Mouse (Mus musculus) Patski (cell line): ENCODE results near the gene Rftn1. TPM values are rescaled to one million over a fixed set of nuclear protein-coding genes. Genes with fewer than 3 reads are reported as not detected.
"Not testable (repeated sequence)": the region's sequence is repeated elsewhere in the genome, so short reads cannot be mapped to it uniquely, and the experiment has no call there.

Experiments used
- ATAC-seq: fragments of 100-300 bp; one replicate; pipeline ENCODE4 v1.8.0; 2021
- CTCF ChIA-PET: fragments of 350-600 bp; sonication (Branson Sonifier 250); formaldehyde crosslinking; loops from one replicate; lab custom pipeline; 2022; ENCODE audit warnings: inconsistent platforms; lab: Charles Lee
- POLR2A ChIA-PET: fragments of 350-600 bp; sonication (Branson Sonifier 250); formaldehyde crosslinking; loops from one replicate; lab custom pipeline; 2022; ENCODE audit warnings: antibody characterized with exemption, inconsistent platforms; lab: Charles Lee
- DNase-seq: peaks from one replicate; pipeline ENCODE4 v3.0.0-alpha.2; 2011; ENCODE audit warnings: low read depth, low spot score
- H3K27me3 ChIP-seq: fragments of 371-371 bp; one replicate; pipeline ENCODE4 v1.5.1; 2021
- CTCF ChIP-seq: fragments of 100-300 bp; IDR thresholded peaks from one replicate; pipeline ENCODE4 v1.5.1; 2021
- in situ Hi-C: fragments of 300-500 bp; cut with MboI; formaldehyde crosslinking; loops from 3 replicates; pipeline ENCODE4 v1.11.1; 2018; ENCODE audit warnings: low pct_unique_long_range_greater_than_20kb, mixed read lengths
- polyA plus RNA-seq: library from polyadenylated mRNA; unstranded; gene quantifications from one replicate; pipeline ENCODE4 v1.2.3, GENCODE M21; 2021

Rftn1 gene
- polyA plus RNA-seq, 1 experiment from 2014 or later, result 0.05 TPM

GRCm38 (mm10) chr17:50224718-50225117, 34.2 kb upstream of the Rftn1 start:
- ChIA-PET CTCF (no interaction called here), POLR2A (no interaction called here)
- no peak for ATAC-seq
- peaks cover 18% of the 10 kb centered on the region for H3K27me3 ChIP-seq
- DNase-seq, result no peak
- in situ Hi-C loops, result no loop called here
- TF ChIP-seq CTCF, result no peak

GRCm38 (mm10) chr17:50217978-50218377, 27.5 kb upstream of the Rftn1 start:
- in situ Hi-C loops, result no loop called here
- ATAC-seq, result no peak
- CTCF ChIA-PET, result no interaction called here

GRCm38 (mm10) chr17:50215104-50215503, 24.6 kb upstream of the Rftn1 start:
- CTCF ChIA-PET, result no interaction called here
- H3K27me3 ChIP-seq, result peaks cover 4% of the 10 kb centered on the region
- in situ Hi-C loops, result no loop called here
- ATAC-seq (no peak), DNase-seq (no peak)
- POLR2A ChIA-PET, result no interaction called here
- no peak for TF ChIP-seq CTCF

More at GRCm38 (mm10) chr17:50217978-50218377, 27.5 kb upstream of the Rftn1 start:
- POLR2A ChIA-PET, result no interaction called here
- no peak for DNase-seq
- peaks cover 18% of the 10 kb centered on the region for H3K27me3 ChIP-seq
- TF ChIP-seq CTCF, result no peak

- in situ Hi-C loops, result no loop called here
- no peak for DNase-seq
- ChIA-PET POLR2A (interaction anchor here (0.7 kb wide), 1 partner anchor 1769 kb away, joined by 3 read pairs; no protein-coding TSS in a partner anchor), CTCF (no interaction called here)
- no peak for TF ChIP-seq CTCF
- ATAC-seq, result no peak
- H3K27me3 ChIP-seq, result peaks cover 4% of the 10 kb centered on the region
Measured at GRCm38 (mm10) chr17:50213117-50213516, 22.6 kb upstream of the Rftn1 start.

- CTCF ChIA-PET, result no interaction called here
Measured at GRCm38 (mm10) chr17:50211816-50212215, 21.3 kb upstream of the Rftn1 start.

GRCm38 (mm10) chr17:50209831-50210230, 19.4 kb upstream of the Rftn1 start:
- in situ Hi-C loops, result no loop called here
- POLR2A ChIA-PET, result no interaction called here
- CTCF ChIA-PET, result no interaction called here

More at GRCm38 (mm10) chr17:50211816-50212215, 21.3 kb upstream of the Rftn1 start:
- ATAC-seq (no peak), DNase-seq (no peak)
- no peak for TF ChIP-seq CTCF
- peaks cover 4% of the 10 kb centered on the region for H3K27me3 ChIP-seq
- in situ Hi-C loops, result no loop called here
- POLR2A ChIA-PET, result no interaction called here

GRCm38 (mm10) chr17:50208137-50209045, 17.9 kb upstream of the Rftn1 start:
- TF ChIP-seq CTCF, result no peak
- H3K27me3 ChIP-seq, result peaks cover 4% of the 10 kb centered on the region
- no peak for ATAC-seq
- DNase-seq, result no peak
- CTCF ChIA-PET, result interaction anchor here (1.0 kb wide), 1 partner anchor 11 kb away, joined by 3 read pairs; no protein-coding TSS in a partner anchor
- in situ Hi-C loops, result no loop called here
- POLR2A ChIA-PET, result no interaction called here

More at GRCm38 (mm10) chr17:50209831-50210230, 19.4 kb upstream of the Rftn1 start:
- DNase-seq (no peak), ATAC-seq (no peak)
- peaks cover 4% of the 10 kb centered on the region for H3K27me3 ChIP-seq
- no peak for TF ChIP-seq CTCF

- POLR2A ChIA-PET, H3K27me3 ChIP-seq, CTCF ChIA-PET, DNase-seq, in situ Hi-C loops, ATAC-seq: not testable (repeated sequence)
Measured at GRCm38 (mm10) chr17:50206262-50206661, 15.8 kb upstream of the Rftn1 start.

GRCm38 (mm10) chr17:50205840-50206239, 15.4 kb upstream of the Rftn1 start:
- in situ Hi-C loops, DNase-seq, ATAC-seq, POLR2A ChIA-PET, CTCF ChIA-PET, H3K27me3 ChIP-seq: not testable (repeated sequence)

- ChIA-PET POLR2A (no interaction called here), CTCF (no interaction called here)
- no peaks in the 10 kb centered on the region for H3K27me3 ChIP-seq
- DNase-seq (no peak), ATAC-seq (no peak)
- no peak for TF ChIP-seq CTCF
- in situ Hi-C loops, result no loop called here
Measured at GRCm38 (mm10) chr17:50205152-50205782, 14.8 kb upstream of the Rftn1 start.
